Mouse (Mus musculus) neural tube, embryonic 13.5 days (tissue): ENCODE data around the gene Pdcd6ip. TPM values are rescaled to one million over a fixed set of nuclear protein-coding genes. Genes with fewer than 3 reads are reported as not detected.
"Not testable (repeated sequence)": the region's sequence is repeated elsewhere in the genome, so short reads cannot be mapped to it uniquely, and the experiment has no call there.

ENCODE experiments used
- ATAC-seq: fragments of 200-750 bp; cut with Nextera tagmentation; 2 replicates; pipeline ENCODE4 v1.8.0; 2017; ENCODE audit warnings: low read depth, mild to moderate bottlenecking, moderate TSS enrichment, moderate library complexity
- H3K27ac ChIP-seq: fragments of 300-500 bp; sonication (generic); replicated peaks from 2 replicates; pipeline ENCODE4 v1.5.1; 2015; ENCODE audit warnings: moderate library complexity, mild to moderate bottlenecking, inconsistent platforms
- H3K27me3 ChIP-seq: fragments of 300-500 bp; sonication (generic); 2 replicates; pipeline ENCODE4 v1.6.1; 2015; ENCODE audit warnings: mild to moderate bottlenecking, inconsistent platforms
- H3K36me3 ChIP-seq: fragments of 300-500 bp; sonication (generic); 2 replicates; pipeline ENCODE4 v1.6.1; 2015; ENCODE audit warnings: mild to moderate bottlenecking, inconsistent platforms
- H3K4me1 ChIP-seq: fragments of 300-500 bp; sonication (generic); replicated peaks from 2 replicates; pipeline ENCODE4 v1.6.1; 2015; ENCODE audit warnings: inconsistent platforms
- H3K4me2 ChIP-seq: fragments of 300-500 bp; sonication (generic); 2 replicates; pipeline ENCODE4 v1.6.1; 2015; ENCODE audit warnings: inconsistent platforms, mild to moderate bottlenecking, moderate library complexity
- H3K4me3 ChIP-seq: fragments of 300-500 bp; sonication (generic); 2 replicates; pipeline ENCODE4 v1.5.1; 2015; ENCODE audit warnings: mild to moderate bottlenecking, inconsistent platforms
- H3K9ac ChIP-seq: fragments of 300-500 bp; sonication (generic); 2 replicates; pipeline ENCODE4 v1.6.1; 2015; ENCODE audit warnings: moderate library complexity, mild to moderate bottlenecking, inconsistent platforms
- H3K9me3 ChIP-seq: fragments of 300-500 bp; sonication (generic); 2 replicates; pipeline ENCODE4 v1.6.1; 2016; ENCODE audit warnings: inconsistent platforms
- WGBS: fragments of 180-500 bp; shearing (Covaris S2); methylation state at CpG from one replicate; pipeline ENCODE4 v1.1.7; 2015; 5-methylcytosine and 5-hydroxymethylcytosine counted together
- polyA plus RNA-seq: library from polyadenylated mRNA; unstranded; fragments of >200 nt; fragmentation: Nextera tagmentation; extraction: Ambion mirVana; gene quantifications from 2 replicates; pipeline ENCODE4 v1.2.1, GENCODE M21; 2015

Pdcd6ip gene
- polyA plus RNA-seq, 1 experiment from 2014 or later: 40.8 TPM

DNA sequence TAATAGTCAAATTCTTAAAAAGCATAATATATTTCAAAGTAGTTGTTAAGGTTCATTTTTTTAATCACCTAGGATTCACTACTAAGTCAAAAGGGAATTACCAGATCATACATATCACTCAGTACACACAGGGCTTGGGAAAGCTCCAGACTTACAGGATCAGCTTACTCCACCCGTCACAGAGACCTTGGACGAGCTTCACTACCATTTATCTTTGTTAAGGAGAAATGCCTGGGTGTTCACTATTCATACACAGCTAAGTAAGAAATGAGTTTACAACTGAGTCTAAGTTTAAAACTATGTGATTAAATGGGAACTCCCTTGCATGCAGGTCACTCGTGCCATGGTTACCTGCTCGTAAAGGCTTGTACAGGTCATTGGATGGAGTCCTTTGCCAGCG is 35.7 kb downstream of the Pdcd6ip start:
- Histone ChIP-seq H3K4me3 (no peak overlapping the region), H3K9me3 (0 out of 2 replicates have a peak, but pooled peaks cover 4% of the 10 kb centered on the region), H3K36me3 (peaks cover 83% of the 10 kb centered on the region), H3K9ac (no peak overlapping the region), H3K27ac (no peak overlapping the region), H3K4me1 (no peaks in the 10 kb centered on the region), H3K4me2 (no peak overlapping the region), H3K27me3 (no peaks in the 10 kb centered on the region)
- no peak for ATAC-seq
- 92% methylated on average over 5 of the region's 5 CpGs for WGBS

DNA sequence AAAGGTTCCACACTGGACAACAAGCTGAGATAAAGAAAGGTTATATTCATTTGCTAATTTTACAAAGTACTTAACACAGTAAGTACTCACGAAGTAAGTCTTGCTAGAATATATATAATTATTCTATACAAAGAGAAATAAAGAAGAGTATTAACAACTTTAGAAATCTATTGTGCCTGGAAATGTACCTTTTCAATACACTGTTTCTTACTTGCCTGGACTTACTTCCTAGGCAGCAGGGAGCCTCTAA is 37.3 kb downstream of the Pdcd6ip start:
- ATAC-seq: no peak
- 88% methylated on average over 1 of the region's 1 CpGs for WGBS
- H3K36me3 ChIP-seq: peaks cover 84% of the 10 kb centered on the region

DNA sequence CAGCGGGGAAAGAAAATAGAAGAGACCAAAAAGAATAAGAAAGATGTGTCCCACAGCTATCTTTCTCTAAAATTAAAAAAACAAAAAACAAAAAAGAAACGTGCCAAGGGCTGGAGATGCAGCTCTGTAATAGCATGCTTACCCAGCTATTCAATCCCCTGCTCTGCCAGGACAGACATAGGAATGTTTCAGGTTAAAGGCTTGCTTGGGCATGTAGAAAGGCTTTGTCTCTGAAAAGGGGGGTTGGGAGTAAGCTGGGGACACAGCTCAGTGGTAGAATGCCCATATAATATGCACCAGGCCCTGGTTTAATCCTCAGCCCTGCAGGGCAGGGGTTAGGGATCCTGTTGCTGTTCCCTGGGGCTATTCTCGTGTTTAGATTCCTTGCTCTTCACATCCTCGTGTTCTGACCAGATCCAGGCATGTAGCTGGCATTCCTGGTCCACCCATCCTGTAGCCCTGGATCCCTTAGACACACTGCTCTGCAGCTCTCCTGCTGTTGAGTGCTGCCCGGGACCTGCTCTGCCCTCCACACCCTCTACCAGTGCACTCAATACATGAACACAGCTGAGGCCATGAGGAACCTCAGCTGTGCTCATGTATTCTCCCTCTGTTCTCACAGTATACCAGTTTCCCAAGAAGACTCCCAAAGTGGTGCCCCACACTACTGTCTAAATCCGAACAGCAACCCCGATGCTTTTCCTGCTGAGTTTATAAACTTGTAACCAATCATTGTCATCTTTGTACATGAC is 37.8 kb downstream of the Pdcd6ip start:
- H3K9ac ChIP-seq: no peak overlapping the region
- 90% methylated on average over 7 of the region's 7 CpGs for WGBS
- H3K27ac ChIP-seq: no peak overlapping the region
- ATAC-seq: no peak
- H3K4me3 ChIP-seq: no peak overlapping the region
- H3K36me3 ChIP-seq: peaks cover 86% of the 10 kb centered on the region
- no peak overlapping the region for H3K4me2 ChIP-seq
- no peaks in the 10 kb centered on the region for H3K4me1 ChIP-seq
- no peaks in the 10 kb centered on the region for H3K27me3 ChIP-seq
- H3K9me3 ChIP-seq: 0 out of 2 replicates have a peak, but pooled peaks cover 4% of the 10 kb centered on the region

More for the DNA sequence above, 37.3 kb downstream of the Pdcd6ip start:
- Histone ChIP-seq H3K9me3 (0 out of 2 replicates have a peak, but pooled peaks cover 4% of the 10 kb centered on the region), H3K9ac (no peak overlapping the region), H3K4me1 (no peaks in the 10 kb centered on the region), H3K4me3 (no peak overlapping the region), H3K4me2 (no peak overlapping the region), H3K27ac (no peak overlapping the region), H3K27me3 (no peaks in the 10 kb centered on the region)

DNA sequence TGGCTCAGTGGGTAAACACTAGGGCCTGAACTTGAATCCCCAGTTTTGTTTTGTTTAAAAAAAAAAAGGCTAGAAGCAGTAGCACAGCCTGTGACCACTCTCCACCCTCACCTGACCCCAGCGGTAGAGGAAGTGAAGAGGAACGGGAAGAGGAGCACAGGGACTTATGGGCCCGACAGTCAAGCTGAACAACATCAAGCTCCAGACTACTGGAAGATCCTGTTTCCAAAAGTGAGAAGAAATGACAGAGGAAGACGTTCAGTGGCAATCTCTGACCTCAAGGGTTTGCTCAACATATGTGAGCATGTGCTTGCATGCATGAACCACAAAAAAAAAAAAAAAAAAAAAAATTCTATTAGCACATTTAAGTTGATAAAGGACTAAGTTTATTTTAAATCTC is 44.6 kb downstream of the Pdcd6ip start:
- H3K27me3 ChIP-seq: no peaks in the 10 kb centered on the region
- H3K4me3 ChIP-seq: no peak overlapping the region
- H3K4me1 ChIP-seq: no peaks in the 10 kb centered on the region
- 93% methylated on average over 4 of the region's 4 CpGs for WGBS
- 0 out of 2 replicates have a peak, but pooled peaks cover 3% of the 10 kb centered on the region for H3K9me3 ChIP-seq
- H3K4me2 ChIP-seq: no peak overlapping the region
- H3K36me3 ChIP-seq: peaks cover 88% of the 10 kb centered on the region
- no peak for ATAC-seq
- no peak overlapping the region for H3K9ac ChIP-seq
- no peak overlapping the region for H3K27ac ChIP-seq

DNA sequence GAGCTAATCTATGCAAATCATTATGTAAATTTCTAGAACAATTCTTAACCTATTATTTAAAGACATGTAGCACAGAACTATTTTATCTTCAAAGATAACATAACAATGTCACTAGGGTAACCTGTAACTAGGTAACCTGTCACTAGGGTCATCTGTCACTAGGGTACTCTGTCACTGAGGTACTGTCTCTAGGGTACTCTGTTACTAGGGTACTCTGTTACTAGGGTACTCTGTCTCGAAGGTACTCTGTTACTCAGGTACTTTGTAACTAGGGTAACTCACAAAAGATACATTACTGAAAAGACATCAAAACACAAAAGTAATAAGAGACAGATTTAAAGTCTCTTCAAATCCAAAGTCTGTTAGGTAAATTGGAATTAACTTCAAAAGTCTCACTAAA is 50.2 kb downstream of the Pdcd6ip start:
- Histone ChIP-seq H3K9ac (no peak overlapping the region), H3K4me2 (no peak overlapping the region), H3K36me3 (peaks cover 87% of the 10 kb centered on the region), H3K27me3 (no peaks in the 10 kb centered on the region), H3K9me3 (no peaks in the 10 kb centered on the region), H3K4me1 (no peaks in the 10 kb centered on the region), H3K4me3 (no peak overlapping the region), H3K27ac (no peak overlapping the region)
- WGBS: 89% methylated on average over 1 of the region's 1 CpGs
- ATAC-seq: no peak

DNA sequence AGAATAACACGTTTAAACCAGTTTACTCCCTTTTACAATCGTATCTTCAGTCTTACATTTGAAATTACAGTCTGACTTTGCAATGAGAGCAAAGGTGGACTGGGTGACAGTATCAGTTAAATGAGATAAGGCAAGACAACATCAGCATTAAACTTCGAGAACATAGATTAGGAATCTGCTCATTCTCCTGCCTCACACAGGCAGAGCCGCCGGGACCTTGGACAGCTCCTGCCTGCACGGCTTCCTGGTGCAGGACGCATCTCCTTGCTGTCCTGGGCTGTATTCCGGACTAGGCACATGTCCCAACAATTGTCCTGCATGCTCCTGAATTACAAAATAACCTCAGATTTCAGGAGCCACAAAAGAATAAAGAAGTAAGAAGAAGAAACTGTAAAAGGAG is 54.5 kb downstream of the Pdcd6ip start:
- WGBS: 84% methylated on average over 8 of the region's 8 CpGs
- H3K27ac ChIP-seq: no peak overlapping the region
- no peak for ATAC-seq

DNA sequence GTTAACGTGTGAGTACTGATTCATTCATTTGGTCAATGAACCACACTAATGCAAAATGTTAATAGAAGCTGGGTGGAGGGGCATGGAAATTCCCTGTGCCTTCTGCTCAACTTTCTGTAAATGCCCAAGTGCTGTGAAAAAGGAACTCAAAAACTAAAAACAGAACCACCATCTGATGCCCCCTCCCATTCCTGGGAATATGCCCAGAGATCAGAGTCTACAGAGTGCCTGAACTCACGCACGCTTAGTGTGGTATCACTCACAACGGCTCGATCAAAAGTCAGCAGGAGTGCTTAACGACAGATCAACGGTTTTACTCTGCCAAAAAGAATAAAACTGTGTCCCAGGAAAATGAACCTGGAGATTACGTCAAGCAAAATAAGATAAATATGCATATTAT is 57.3 kb downstream of the Pdcd6ip start:
- Histone ChIP-seq H3K27ac (no peak overlapping the region), H3K36me3 (peaks cover 27% of the 10 kb centered on the region), H3K4me2 (no peak overlapping the region), H3K4me1 (no peaks in the 10 kb centered on the region), H3K4me3 (no peak overlapping the region), H3K27me3 (no peaks in the 10 kb centered on the region), H3K9ac (no peak overlapping the region), H3K9me3 (no peaks in the 10 kb centered on the region)
- 87% methylated on average over 8 of the region's 8 CpGs for WGBS
- no peak for ATAC-seq

More for the DNA sequence above, 54.5 kb downstream of the Pdcd6ip start:
- Histone ChIP-seq H3K4me1 (no peaks in the 10 kb centered on the region), H3K36me3 (peaks cover 53% of the 10 kb centered on the region), H3K4me2 (no peak overlapping the region), H3K4me3 (no peak overlapping the region), H3K9ac (no peak overlapping the region), H3K9me3 (no peaks in the 10 kb centered on the region), H3K27me3 (no peaks in the 10 kb centered on the region)

DNA sequence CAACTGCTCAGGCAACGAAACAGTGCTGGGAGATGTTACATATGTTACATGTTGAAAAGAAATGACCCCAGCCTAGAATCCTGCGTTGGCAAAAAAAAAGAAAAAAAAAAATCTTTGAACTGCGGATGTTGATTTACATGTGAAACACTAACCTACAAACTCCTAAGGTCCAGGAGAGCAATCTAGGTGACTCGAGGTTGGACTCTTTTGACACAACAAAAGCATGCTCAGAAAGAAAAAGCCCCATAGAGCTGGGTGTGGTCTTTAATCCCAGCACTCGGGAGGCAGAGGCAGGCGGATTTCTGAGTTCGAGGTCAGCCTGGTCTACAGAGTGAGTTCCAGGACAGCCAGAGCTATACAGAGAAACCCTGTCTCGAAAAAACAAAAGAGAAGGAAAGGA is 58.8 kb downstream of the Pdcd6ip start:
- H3K36me3 ChIP-seq: peaks cover 13% of the 10 kb centered on the region
- not testable (repeated sequence) for H3K9me3 ChIP-seq, H3K27ac ChIP-seq, H3K4me1 ChIP-seq, H3K4me2 ChIP-seq, ATAC-seq, H3K9ac ChIP-seq, H3K4me3 ChIP-seq, H3K27me3 ChIP-seq
- WGBS: 82% methylated on average over 8 of the region's 8 CpGs

DNA sequence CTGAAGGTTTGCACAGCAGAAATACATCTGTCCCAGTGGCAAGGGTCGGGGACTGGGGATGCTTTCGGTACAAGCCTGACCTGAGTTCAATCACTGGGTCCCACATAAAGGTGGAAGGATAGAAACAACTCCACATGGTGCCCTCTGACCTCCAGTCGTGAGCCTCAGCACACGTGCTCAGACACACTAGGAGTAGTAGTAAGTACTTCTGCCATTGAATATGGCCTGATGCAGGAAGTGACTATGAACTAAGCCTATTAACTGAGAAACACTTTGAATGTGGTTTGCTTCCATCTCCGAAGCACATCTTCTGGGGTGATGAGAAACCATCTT is 62.3 kb downstream of the Pdcd6ip start:
- Histone ChIP-seq H3K4me3 (no peak overlapping the region), H3K36me3 (no peaks in the 10 kb centered on the region), H3K27me3 (no peaks in the 10 kb centered on the region), H3K9me3 (no peaks in the 10 kb centered on the region), H3K4me2 (no peak overlapping the region), H3K27ac (no peak overlapping the region), H3K9ac (no peak overlapping the region), H3K4me1 (peaks cover 16% of the 10 kb centered on the region; the same call in 1 of the 2 replicates)
- 54% methylated on average over 5 of the region's 5 CpGs for WGBS
- ATAC-seq: peak; percentile 32; the same call in 1 of the 2 replicates

DNA sequence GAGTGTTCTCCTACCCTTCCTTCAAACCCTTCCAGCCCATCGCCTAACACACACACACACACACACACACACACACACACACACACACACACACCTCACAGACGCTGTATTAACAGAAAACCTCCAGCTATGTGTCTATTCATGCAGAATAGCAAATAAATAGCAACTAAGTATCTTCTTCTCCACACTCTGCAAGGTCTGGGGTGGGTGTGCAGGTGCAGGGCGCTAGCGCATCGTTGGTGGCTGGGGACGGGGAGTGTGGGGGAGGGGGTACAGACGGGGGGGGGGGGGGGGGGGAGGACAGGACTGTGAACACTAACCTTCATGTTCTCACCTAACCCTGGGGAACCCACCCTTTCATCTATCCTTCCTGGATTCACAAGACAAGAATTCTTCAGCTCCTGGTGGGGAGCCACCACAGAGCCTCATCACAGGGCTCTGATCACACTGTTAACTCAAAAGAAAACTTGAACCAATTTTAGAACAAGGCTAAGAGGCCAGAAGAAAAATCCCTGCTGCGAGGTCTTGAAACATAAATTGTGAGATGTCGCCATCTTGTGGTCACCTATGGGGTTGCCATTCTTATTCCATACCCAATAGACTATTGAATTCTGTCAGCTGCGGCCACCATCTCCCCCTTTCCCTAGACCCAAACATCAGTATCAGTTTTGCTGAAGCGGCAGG is 62.8 kb downstream of the Pdcd6ip start:
- 29% methylated on average over 9 of the region's 11 CpGs for WGBS
- no peaks in the 10 kb centered on the region for H3K27me3 ChIP-seq

DNA sequence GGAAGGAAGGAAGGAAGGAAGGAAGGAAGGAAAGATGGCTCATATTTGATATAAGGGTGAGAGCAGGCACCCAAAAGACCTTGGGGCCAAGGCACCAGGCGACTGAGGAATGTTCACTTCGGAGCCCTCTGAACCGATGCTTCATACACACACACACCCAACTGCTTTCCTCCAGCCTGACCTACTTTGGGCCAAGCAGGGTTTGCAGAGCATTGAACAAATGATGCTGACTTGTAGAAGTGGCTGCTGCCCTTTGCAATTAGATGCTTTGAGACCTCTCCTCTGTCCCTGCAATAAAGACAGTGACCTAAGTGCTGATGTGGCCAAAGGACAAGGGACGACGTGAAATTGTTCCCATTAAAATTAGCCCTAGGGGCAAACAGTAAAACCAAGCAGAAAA is 63.4 kb downstream of the Pdcd6ip start:
- Histone ChIP-seq H3K27ac (no peak overlapping the region), H3K9me3 (no peaks in the 10 kb centered on the region), H3K36me3 (no peaks in the 10 kb centered on the region), H3K4me3 (no peak overlapping the region), H3K9ac (no peak overlapping the region), H3K27me3 (no peaks in the 10 kb centered on the region), H3K4me2 (no peak overlapping the region), H3K4me1 (peaks cover 16% of the 10 kb centered on the region; the same call in 1 of the 2 replicates)
- no peak for ATAC-seq
- 56% methylated on average over 5 of the region's 5 CpGs for WGBS

More for the DNA sequence above, 62.8 kb downstream of the Pdcd6ip start:
- no peak overlapping the region for H3K4me3 ChIP-seq
- H3K4me1 ChIP-seq: peaks cover 16% of the 10 kb centered on the region; the same call in 1 of the 2 replicates
- no peak overlapping the region for H3K27ac ChIP-seq
- no peak overlapping the region for H3K4me2 ChIP-seq
- ATAC-seq: peak; percentile 51
- H3K9me3 ChIP-seq: no peaks in the 10 kb centered on the region
- no peaks in the 10 kb centered on the region for H3K36me3 ChIP-seq
- H3K9ac ChIP-seq: no peak overlapping the region

DNA sequence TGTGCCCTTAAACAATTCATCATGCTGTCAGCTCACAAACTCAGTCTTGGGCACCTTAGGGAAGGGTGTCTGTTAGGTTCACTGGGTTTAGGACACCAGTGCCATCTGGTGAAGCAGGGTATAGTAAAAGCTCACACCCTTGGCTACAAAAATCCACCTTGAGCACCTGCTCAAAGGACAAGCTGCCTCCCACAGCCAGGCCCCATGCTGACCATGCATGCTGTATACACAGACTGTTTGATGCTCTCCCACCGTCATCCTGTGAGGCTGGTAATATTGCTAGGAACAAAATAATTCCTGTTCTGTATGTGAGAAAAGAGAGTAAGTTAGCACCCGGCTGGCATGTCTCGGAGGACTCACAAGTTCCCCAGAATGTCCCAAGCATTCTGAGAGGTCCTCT is 64.0 kb downstream of the Pdcd6ip start:
- Histone ChIP-seq H3K27me3 (no peaks in the 10 kb centered on the region), H3K9me3 (no peaks in the 10 kb centered on the region), H3K27ac (no peak overlapping the region), H3K4me3 (no peak overlapping the region), H3K4me1 (peaks cover 16% of the 10 kb centered on the region; the same call in 1 of the 2 replicates), H3K4me2 (no peak overlapping the region), H3K9ac (no peak overlapping the region), H3K36me3 (no peaks in the 10 kb centered on the region)
- WGBS: 69% methylated on average over 3 of the region's 3 CpGs
- ATAC-seq: no peak
